Mouse (Mus musculus) frontal cortex, adult 2 months (tissue): ENCODE measurements around the gene Lgals9. TPM values are rescaled to one million over a fixed set of nuclear protein-coding genes. Genes with fewer than 3 reads are reported as not detected.

Experiments used
- DNase-seq, 2 experiments: peaks; one replicate each; pipeline ENCODE4 v3.0.0; 2022; ENCODE audit warnings: low spot score in 1 of 2; ENCODE audit errors: extremely low spot score in 1 of 2
- polyA plus RNA-seq: library from polyadenylated mRNA; depleted of rRNA; stranded (reverse); fragments of >200 nt; gene quantifications from 2 replicates; pipeline ENCODE4 v1.2.3, GENCODE M21; 2012

Lgals9 gene
- polyA plus RNA-seq, 1 experiment: 15.0 TPM

GRCm38 (mm10) chr11:78978176-78979019 lies 6.3 kb downstream of the Lgals9 start:
- DNase-seq: no peak

GRCm38 (mm10) chr11:78976731-78977510 lies 7.8 kb downstream of the Lgals9 start:
- no peak for DNase-seq

GRCm38 (mm10) chr11:78973381-78974150 lies 11.2 kb downstream of the Lgals9 start:
- peak in 1 of 2 experiments; percentile 12 for DNase-seq

DNA sequence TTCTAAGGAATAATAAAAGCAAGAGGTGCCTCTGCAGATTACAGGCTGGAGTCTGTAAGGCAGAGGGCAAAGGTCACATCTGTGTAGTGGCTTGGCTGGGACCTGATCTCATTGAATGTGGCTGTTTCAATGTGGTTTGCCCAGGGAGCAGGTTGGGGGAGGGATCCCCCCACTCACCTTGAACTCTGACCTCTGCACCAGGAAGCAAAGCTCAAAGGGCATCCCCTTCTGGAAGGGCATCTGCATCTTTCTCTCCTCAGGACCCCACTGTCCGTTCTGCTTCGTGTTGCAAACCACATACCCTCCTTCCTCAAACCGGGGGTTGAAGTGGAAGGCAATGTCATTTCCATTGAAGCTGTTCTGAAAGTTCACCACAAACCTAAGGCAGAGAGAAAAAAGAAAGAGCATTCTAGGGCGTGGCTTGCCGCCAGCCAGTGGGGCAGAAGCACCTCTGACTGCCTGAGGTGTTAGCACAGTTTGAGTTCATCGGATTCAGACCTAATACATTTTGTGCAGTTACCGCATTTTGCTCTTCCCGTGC lies 11.9 kb downstream of the Lgals9 start:
- DNase-seq: no peak

- DNase-seq: no peak
Observed at GRCm38 (mm10) chr11:78972328-78972727, 12.4 kb downstream of the Lgals9 start.

- DNase-seq: no peak
Observed at GRCm38 (mm10) chr11:78971746-78972145, 13.0 kb downstream of the Lgals9 start.

- no peak for DNase-seq
Observed at GRCm38 (mm10) chr11:78971096-78971495, 13.7 kb downstream of the Lgals9 start.

GRCm38 (mm10) chr11:78968121-78968520 lies 16.6 kb downstream of the Lgals9 start:
- no peak for DNase-seq

DNA sequence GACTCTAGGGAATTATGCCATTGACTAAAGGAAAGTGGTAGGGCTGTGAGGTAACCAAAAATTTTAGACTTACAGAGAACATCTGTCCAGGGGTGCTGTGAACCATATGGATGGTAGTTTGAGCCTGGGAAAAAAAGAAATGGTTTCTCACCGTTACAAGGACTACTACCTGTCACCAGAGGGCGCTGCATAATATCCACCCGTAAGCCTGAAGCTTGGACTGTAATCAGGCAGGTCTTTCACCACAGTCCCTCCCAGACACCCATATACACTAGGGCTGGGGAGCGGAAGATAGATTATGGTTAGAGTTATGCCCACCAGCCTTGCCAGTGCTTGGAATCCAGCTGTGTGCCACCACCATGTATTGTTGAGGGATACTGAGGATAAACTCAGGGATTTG lies 17.4 kb downstream of the Lgals9 start:
- peak in 1 of 2 experiments; percentile 69 for DNase-seq

DNA sequence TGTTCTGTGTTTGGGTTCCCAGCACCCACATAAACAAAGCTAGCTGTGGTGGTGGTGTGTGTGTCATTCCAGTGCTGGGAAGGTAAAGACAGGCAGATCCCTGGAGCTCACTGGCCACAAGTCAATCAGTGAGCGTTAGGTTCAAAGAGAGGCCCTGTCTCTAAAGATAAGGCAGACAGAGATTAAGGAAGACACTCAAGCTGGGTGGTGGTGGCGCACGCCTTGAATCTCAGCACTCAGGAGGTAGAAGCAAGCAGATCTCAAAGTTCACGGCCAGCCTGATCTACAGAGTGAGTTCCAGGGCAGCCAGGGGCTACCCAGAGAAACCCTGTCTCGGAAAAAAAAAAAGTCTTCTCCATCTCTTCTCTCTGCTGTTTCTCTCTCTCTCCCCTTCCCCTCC lies 23.5 kb downstream of the Lgals9 start:
- no peak for DNase-seq

GRCm38 (mm10) chr11:78959841-78960520 lies 24.8 kb downstream of the Lgals9 start:
- DNase-seq: peak in 1 of 2 experiments; percentile 41

DNA sequence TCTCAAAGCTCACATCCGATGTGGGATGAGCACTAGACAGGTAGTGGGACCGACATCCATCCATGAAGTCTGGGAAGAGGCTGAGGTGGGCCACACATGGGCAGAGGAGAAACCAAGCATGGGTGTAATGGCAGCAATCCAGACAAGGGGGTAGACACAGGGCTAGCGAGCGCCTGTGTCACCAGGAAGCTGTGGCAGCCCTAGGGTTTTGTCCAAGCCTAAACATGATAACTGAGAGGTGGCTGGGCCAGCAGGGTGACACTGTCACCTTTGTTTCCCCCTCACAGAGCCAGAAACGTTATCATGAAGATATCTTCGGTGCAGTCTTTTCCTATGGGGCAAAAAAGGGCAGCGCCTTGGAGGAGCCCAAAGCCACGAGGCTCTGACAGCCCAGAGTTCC lies 25.4 kb downstream of the Lgals9 start:
- no peak for DNase-seq

DNA sequence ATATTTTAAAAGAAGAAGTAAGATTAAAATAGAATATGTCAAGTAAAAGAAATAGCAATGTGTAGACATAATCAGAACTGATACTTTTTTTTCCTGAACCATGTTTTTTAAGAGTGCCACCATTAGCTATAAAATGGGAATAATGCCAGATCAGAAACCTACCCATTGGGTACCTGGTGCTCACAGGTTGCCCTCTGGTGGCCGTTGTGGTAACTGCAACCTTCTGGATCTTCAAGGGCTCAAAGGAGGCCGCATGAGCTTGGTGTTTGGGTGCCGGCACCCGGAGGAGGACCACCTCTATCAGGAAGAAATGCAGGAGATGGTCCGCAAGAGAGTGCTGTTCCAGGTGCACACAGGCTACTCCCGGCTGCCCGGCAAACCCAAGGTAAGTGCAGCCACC lies 28.5 kb downstream of the Lgals9 start:
- DNase-seq: peak; percentile 68 to 96

DNA sequence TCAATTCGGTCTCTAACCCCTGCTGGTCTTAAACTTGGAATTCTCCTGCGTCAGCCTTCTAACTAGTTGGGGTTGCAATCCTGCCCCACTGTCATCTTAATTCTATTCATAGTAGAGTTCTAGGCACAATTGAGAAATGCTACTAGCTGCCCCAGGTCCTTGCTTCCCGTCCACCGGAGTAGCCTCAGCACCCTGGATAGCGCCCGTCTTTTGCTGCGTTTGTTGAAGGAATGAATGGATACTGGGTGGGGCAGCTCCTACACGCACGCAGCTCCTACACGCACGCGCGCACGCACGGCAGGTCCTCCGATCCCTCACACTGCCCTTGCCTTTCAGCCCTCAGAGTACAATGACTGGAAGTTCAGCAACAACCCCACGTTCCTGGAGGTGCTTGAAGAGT lies 32.3 kb downstream of the Lgals9 start:
- no peak for DNase-seq

GRCm38 (mm10) chr11:78950365-78950764 lies 34.4 kb downstream of the Lgals9 start:
- DNase-seq: no peak

- no peak for DNase-seq
Observed at GRCm38 (mm10) chr11:78943083-78943482, 41.7 kb downstream of the Lgals9 start.

DNA sequence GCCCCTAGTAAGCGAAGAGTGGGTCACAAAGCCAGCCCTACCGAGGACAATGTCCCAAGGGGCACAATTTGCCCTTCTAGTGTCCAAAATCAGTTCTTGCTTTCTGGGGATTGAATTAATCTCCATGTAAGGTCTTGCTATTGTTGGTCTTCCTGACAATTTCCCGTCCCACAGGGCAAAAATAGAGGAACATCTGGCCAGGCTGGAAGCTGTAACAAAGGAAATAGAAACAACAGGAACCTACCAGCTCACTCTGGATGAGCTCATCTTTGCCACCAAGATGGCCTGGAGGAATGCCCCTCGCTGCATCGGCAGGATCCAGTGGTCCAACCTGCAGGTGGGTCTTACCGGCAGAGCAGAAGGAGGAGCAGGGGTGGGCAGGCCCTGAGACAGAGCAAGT lies 49.6 kb downstream of the Lgals9 start:
- no peak for DNase-seq

- no peak for DNase-seq
Observed at GRCm38 (mm10) chr11:78934727-78935126, 50.0 kb downstream of the Lgals9 start.

DNA sequence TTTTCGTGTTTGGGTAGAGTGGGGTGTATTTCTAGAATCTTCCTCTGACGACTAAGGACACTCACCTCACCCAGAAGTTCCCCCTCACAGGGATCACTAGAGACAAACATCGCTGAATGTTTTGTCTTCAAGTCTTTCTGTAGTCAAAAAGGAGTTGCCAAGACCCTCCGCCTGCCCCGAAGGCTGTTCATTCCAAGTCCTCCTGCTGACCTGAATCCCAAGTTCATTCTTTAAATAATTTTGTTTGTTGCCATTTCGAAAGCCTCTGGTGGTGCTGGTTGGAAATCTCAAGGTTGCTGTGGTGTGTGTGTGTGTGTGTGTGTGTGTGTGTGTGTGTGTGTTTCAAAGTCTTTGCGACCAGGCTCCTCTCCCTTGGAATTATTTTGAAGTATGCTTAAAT lies 50.4 kb downstream of the Lgals9 start:
- no peak for DNase-seq

DNA sequence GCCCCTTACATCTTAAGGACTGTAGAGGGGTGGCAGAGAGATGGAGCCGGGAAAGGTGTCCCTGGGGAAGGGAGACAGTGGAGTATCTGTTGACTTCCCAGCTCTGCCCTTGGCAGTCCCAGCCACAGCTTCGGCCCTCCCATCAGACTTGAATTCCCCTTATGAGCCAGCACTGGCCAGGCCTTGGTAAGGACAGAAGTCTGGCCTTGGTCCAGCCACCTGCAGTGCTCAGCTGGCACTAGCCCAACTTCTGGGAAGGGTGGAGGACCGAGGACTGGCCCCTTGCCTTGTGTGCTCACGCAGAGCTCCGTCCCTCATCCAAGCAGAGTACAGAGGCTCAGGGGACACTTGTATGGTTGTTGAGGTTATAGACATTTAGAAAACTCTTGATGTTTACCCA lies 55.4 kb downstream of the Lgals9 start:
- peak in 1 of 2 experiments; percentile 29 for DNase-seq
